Mouse (Mus musculus): ENCODE measurements around the gene Parp11. TPM values are rescaled to one million over a fixed set of nuclear protein-coding genes. Genes with fewer than 3 reads are reported as not detected.

The Parp11 gene
- total RNA-seq, 2 experiments from 2014 or later, result 17.0 to 18.1 TPM

- peak in 1 of 2 experiments; percentile 53 for DNase-seq (ENCODE audit: low spot score in 2 of 2)
Measured at GRCm38 (mm10) chr6:127541617-127542374, 95.2 kb downstream of the Parp11 start.

Other genes with a start within 250 kb of the Parp11 start
- gene Cracr2a, start 114.5 kb downstream of the Parp11 start, total RNA-seq (2021), result 1 to 10 TPM; 1.3 to 3.4 TPM